Mouse (Mus musculus): Measurements from ENCODE around the gene Amigo2.
A peak's percentile ranks its signal among the peaks of the same experiment; 100 is the strongest.

Gene Amigo2

DNA sequence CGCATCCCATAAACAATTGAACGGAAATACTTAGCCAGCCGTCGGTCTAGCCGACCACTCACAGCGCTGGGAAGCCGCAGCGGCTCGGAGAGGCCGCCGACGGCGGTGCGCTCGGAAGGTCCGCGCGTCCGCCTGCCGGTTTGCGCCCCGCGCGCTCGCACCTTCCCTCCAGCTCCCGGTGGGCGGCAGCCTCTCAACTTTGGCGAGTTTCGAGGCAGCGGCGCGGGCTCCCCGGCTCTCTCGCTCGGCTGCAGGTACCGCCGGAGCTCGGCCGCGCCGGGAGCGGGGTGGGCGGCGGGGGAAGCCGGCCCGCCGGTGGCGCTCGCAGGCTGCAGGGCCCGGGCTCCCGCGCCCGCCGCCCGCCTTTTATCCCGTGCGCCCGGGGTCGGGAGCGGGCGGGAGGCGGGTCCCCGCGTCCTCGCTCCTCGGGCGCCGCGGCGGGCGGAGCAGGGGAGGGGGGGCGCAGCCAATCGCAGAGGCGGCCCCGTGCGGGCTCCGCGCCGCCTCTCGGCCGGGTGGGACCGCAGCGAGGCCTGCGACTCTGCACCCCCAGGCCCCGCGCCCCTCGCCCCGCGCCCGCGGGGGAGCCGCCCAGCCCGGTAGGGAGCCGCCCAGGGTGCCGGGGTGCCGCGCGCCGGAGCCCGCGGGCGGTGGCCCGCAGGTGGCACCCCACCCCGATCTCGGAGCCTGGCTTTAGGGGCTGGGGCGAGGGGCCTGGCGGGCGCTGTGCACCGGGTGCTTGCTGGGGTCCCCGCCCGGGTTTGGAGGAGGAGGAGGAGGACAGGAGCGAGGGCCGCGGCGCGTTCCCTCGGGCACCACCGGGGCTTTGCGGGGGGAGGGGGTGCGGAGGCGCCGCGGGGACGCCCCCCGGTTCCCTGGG, at the start of gene Amigo2, which contains the start of gene Pced1b:
Gene Amigo2, minus strand, starts transcription at position 377 of the 880 bp plus-strand sequence.
Gene Pced1b, plus strand, starts transcription at position 197 of the 880 bp plus-strand sequence.
- no peak for DNase-seq (ENCODE audit: low spot score)

DNA sequence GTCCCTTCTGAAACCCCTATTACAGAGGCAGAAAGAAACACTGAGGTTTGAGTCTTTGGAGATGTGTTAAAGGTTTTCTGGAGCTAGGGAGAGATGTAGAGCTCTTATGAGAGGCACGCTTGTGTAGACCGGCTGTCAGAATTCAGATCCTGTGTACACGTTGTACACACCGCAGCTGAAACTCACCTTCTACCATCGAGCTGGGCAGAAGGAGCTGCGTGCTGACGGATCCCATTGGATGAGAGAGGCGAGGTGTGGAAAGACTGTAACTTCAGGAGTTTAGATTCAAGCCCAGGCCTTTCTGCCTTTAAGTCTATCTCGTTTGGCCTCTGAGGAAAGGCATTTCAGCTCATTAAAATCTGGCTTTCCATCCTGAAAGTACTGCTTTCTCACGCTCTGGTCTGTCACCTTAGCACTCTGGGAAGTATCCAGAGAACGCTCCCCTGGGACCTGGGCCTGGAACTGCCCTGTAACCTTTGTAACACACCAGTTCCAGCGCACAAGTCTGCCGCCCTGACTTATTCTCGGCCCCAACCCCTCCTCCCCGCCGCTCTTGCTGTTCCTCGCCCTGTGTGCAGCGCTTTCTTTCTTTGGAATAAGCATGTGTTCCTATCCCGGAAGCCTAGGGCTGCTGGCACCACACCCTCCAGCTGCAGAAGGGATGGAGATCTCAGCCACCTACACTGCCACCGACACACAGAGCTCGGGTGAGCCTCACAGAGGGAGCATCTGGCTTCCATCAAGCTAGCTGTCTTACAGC, 44.4 kb upstream of the Amigo2 start:
- DNase-seq (ENCODE audit: low spot score) = peak; percentile 50

DNA sequence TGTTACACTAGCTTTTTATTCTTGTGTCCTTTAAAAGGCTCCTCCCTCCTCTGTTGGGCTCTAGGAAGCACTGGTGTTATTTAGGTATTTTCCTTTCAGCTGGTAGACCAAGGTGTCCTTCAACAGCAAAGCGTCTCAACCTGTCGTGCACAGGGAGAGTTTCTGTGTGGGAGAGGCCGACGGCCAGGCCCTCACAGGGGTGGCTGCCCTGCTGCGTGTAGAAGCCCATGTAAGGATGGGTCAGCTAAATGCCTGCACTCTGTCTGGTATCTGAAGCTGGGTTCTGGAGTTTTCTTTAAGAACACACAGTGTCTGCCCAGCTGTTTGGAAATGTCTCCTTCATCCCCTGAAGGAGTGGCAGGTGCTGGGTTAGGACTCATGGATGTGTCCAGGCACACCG, 43.3 kb upstream of the Amigo2 start:
- DNase-seq (ENCODE audit: low spot score) = no peak

GRCm38 (mm10) chr15:97289176-97289575, 42.1 kb upstream of the Amigo2 start:
- DNase-seq (ENCODE audit: low spot score) = no peak

DNA sequence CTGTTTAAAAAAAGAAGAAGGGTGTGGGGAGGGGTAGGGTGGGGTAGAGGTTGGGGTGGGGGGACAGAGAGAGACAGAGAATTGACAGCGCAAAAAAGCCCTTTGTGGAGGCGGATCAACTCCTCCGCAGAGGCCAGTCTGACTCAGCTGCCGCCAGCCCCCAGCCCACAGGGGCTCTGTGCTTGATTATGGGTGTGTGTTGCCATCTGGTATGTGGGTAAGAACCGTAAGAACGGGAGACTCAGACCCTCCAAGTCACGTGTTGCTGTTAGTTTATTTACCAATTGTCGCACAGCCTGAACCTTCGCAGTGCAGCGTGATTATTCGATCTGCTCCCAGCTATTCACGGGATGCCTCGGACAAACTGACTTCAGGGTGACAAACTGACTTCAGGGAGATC, 41.6 kb upstream of the Amigo2 start:
- DNase-seq (ENCODE audit: low spot score) = no peak

GRCm38 (mm10) chr15:97287436-97288143, 40.5 kb upstream of the Amigo2 start:
- no peak for DNase-seq (ENCODE audit: low spot score)

- DNase-seq (ENCODE audit: low spot score) = no peak
Observed at GRCm38 (mm10) chr15:97286731-97287130, 39.6 kb upstream of the Amigo2 start.

DNA sequence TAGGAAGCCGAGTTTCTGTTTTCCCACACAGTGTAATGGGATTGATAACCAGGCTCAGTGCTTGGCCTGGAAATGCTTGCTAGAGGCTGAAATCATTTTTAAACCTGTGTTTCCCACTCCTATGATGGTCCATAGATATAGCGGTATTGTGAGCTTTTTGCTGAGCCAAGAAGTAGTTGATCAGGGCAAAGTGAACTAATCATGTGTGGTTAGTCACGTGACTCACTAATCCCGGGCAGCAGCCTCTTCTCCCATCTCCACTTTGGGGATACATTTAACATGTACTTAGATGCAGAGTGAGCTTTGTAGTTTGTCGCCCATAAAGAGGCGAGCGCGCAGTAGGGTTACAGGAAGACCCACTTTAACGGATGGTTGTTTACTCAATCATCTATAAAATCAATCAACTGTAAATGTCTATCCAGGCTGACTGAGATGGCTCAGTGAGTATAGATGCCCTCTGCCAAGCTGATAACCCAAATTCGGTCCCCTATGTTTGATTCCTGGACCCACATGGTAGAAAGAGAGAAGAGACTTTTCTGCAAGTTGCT, 38.7 kb upstream of the Amigo2 start:
- DNase-seq (ENCODE audit: low spot score) = no peak

- DNase-seq (ENCODE audit: low spot score) = no peak
Observed at GRCm38 (mm10) chr15:97284201-97284600, 37.1 kb upstream of the Amigo2 start.

- no peak for DNase-seq (ENCODE audit: low spot score)
Observed at GRCm38 (mm10) chr15:97282572-97282881, 35.4 kb upstream of the Amigo2 start.

GRCm38 (mm10) chr15:97281712-97282571, 34.9 kb upstream of the Amigo2 start:
- no peak for DNase-seq (ENCODE audit: low spot score)

DNA sequence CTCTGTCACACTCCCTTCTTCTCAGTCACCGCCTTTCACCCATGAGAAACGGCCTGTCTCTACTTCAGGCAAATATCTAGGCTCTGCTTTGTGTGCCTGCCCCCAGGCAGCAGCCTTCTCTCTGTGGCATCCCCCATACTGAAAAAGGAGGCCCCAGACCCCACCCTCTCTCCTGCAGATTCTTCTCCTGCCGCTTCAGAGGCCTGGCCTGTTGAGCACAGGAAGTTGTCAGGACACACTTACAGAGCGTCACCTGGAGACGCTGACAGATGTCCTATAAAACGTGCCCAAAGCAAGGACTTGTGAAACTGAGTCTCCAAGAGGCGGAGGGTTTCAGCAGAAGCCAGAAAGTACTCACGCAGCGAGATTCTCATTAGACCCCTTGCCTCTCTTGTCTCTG, 33.7 kb upstream of the Amigo2 start:
- DNase-seq (ENCODE audit: low spot score) = no peak

DNA sequence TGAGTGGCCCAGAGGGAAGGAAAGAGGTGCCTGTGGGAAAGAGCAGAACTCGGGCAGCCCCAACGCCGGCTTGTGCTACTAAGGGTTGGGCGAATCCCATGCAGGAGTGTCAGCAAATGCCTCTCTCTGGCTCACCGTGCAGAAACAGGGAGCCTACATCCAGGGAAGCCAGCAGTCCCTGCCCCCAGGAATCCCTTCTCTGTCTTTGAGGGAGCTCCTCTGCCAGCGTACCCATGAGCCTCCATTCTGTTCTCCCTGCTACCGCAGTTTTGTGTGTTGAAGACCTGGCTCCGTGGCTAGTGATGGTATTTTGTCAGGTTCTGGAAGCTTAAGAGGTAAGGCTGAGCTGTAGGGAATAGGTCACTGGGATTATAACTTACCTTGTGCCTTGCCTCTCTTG, 33.0 kb upstream of the Amigo2 start:
- DNase-seq (ENCODE audit: low spot score) = no peak

- no peak for DNase-seq (ENCODE audit: low spot score)
Observed at GRCm38 (mm10) chr15:97278340-97278948, 31.4 kb upstream of the Amigo2 start.

DNA sequence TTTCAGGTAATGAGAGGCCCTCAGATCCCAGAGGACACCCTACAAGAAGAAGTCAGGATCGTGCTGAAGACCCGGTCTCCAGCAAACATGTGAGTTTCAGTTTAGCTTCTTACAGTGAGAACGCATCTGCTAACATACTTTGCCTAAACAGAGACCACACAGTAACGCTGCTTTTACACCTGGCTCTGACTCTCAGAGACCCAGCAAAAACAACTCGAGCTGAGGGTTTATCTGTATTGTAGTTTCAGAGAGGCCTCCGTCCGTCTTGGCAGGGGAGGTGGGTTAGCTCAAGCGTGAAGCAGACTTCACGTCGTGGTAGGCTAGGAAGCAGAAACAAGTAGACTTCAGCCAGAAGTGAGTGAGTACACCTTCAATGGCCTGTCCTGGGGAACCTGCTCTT, 30.2 kb upstream of the Amigo2 start:
- no peak for DNase-seq (ENCODE audit: low spot score)

DNA sequence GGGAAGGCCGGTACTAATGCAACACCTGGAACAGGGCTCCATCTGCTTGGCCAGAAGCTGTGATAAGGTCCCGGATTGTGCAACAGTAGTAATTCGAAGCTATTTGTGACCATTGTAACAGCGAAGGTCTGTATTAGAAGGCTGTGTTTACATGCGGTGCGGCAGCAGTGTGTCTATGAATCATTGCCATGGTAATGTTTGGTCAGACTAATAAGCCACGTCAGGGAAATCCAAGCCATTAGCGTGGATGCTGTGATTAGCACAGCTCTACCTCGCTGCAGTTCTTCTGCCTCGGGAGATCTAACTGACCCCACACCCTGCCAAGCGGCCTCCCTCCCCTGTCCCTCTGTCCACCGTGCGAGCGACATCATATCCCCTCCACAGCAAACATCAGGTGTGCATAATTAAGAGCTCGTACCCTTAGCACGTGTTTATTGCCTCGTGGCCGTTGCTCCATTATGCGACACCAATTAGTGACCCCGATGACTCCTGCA, 29.6 kb upstream of the Amigo2 start:
- DNase-seq (ENCODE audit: low spot score) = no peak

DNA sequence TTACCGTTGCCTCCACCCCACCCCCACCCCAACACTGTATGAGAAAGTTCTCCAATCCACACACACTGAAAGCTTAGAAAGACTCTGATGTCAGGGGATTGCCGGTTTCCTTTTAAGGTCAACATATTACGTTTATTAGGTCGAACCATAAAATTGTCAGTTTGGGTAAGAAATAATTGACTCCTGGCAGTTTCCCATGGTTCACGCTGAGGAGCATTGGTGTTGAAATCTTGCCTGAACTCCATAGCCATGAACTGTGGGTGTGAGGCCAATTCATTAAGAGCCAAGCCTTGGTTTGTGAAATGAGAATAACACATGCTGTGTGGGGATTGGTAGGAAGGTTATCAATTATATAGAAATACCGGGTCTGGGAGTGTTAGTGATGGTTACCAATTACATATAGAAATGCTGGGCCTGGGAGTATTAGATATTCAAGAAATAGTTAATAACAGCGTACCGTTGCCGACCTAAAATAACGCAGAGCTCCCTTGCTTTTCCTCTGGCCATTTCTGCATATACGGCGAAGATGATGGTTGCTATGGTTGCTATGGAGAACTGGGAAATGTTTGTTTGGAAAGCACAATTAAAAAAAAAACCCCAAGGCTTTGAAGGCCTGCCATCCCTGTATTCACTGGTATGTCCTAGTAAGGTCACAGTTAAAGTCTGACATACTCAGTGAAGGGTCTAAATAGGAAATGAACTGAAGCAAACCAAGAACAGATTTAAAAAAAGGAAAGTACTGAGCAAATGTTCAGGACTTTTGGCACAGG, 28.7 kb upstream of the Amigo2 start:
- DNase-seq (ENCODE audit: low spot score) = no peak

DNA sequence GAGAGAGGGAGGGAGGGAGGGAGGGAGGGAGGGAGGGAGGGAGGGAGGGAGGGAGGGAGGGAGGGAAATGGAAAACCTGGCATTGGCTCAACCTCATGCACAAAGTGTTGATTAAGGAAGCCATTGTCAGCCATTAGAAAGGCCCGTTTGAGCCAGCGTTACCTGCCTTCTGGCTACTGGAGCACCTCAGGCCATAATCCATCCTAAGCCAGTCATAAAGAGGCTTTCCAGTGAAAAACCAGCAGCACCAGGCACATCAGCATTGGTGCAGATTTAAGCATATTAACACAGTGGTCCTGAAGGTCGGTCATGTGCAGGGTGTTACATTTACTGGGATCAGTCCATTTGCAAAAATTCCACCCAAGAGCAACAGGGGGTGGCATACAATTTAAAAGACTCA, 25.7 kb upstream of the Amigo2 start:
- DNase-seq (ENCODE audit: low spot score) = no peak

GRCm38 (mm10) chr15:97271985-97272697, 25.1 kb upstream of the Amigo2 start:
- no peak for DNase-seq (ENCODE audit: low spot score)
